Mouse (Mus musculus): Measurements from ENCODE around the gene Creb5. TPM values are rescaled to one million over a fixed set of nuclear protein-coding genes. Genes with fewer than 3 reads are reported as not detected.

The Creb5 gene
- polyA plus RNA-seq, 1 experiment from 2014 or later = 4.2 TPM

GRCm38 (mm10) chr6:53714908-53715321 is 427.8 kb downstream of the Creb5 start:
- Histone ChIP-seq H3K27ac (ENCODE audit: low read depth, low read length) (no peak overlapping the region), H3K4me3 (ENCODE audit: low read length) (no peak overlapping the region), H3K36me3 (ENCODE audit: control insufficient read depth, insufficient read depth, low read length) (no peaks in the 10 kb centered on the region), H3K27me3 (ENCODE audit: control insufficient read depth, insufficient read depth, low read length) (0 out of 2 replicates have a peak, but pooled peaks cover 5% of the 10 kb centered on the region), H3K4me1 (ENCODE audit: control insufficient read depth, insufficient read depth, low read length) (no peaks in the 10 kb centered on the region), H3K9ac (ENCODE audit: low read depth, low read length) (no peak overlapping the region), H3K4me2 (replicated peaks; ENCODE audit: low read depth, low read length) (no peak overlapping the region), H3K9me3 (ENCODE audit: control insufficient read depth, low read length) (no peaks in the 10 kb centered on the region)
- no peak for ATAC-seq (ENCODE audit: low FRiP score, low TSS enrichment)
- 87% methylated on average over 9 of the region's 9 CpGs for WGBS

- Histone ChIP-seq H3K27me3 (ENCODE audit: control insufficient read depth, insufficient read depth, low read length) (0 out of 2 replicates have a peak, but pooled peaks cover 5% of the 10 kb centered on the region), H3K4me2 (replicated peaks; ENCODE audit: low read depth, low read length) (no peak overlapping the region), H3K4me1 (ENCODE audit: control insufficient read depth, insufficient read depth, low read length) (no peaks in the 10 kb centered on the region), H3K27ac (ENCODE audit: low read depth, low read length) (no peak overlapping the region), H3K9me3 (ENCODE audit: control insufficient read depth, low read length) (no peaks in the 10 kb centered on the region), H3K9ac (ENCODE audit: low read depth, low read length) (no peak overlapping the region), H3K36me3 (ENCODE audit: control insufficient read depth, insufficient read depth, low read length) (no peaks in the 10 kb centered on the region), H3K4me3 (ENCODE audit: low read length) (no peak overlapping the region)
- 90% methylated on average over 9 of the region's 9 CpGs for WGBS
- ATAC-seq (ENCODE audit: low FRiP score, low TSS enrichment) = no peak
Observed at GRCm38 (mm10) chr6:53716013-53716412, 428.9 kb downstream of the Creb5 start.

- 0 out of 2 replicates have a peak, but pooled peaks cover 5% of the 10 kb centered on the region for H3K27me3 ChIP-seq (ENCODE audit: control insufficient read depth, insufficient read depth, low read length)
- H3K9me3 ChIP-seq (ENCODE audit: control insufficient read depth, low read length) = no peaks in the 10 kb centered on the region
- no peak overlapping the region for H3K9ac ChIP-seq (ENCODE audit: low read depth, low read length)
- no peak overlapping the region for H3K4me2 ChIP-seq (replicated peaks; ENCODE audit: low read depth, low read length)
- no peak for ATAC-seq (ENCODE audit: low FRiP score, low TSS enrichment)
- H3K36me3 ChIP-seq (ENCODE audit: control insufficient read depth, insufficient read depth, low read length) = no peaks in the 10 kb centered on the region
- H3K4me3 ChIP-seq (ENCODE audit: low read length) = no peak overlapping the region
- WGBS = 85% methylated on average over 3 of the region's 3 CpGs
- H3K4me1 ChIP-seq (ENCODE audit: control insufficient read depth, insufficient read depth, low read length) = no peaks in the 10 kb centered on the region
- H3K27ac ChIP-seq (ENCODE audit: low read depth, low read length) = no peak overlapping the region
Observed at GRCm38 (mm10) chr6:53720009-53720408, 432.9 kb downstream of the Creb5 start.

GRCm38 (mm10) chr6:53721595-53721994 is 434.5 kb downstream of the Creb5 start:
- 15% methylated on average over 9 of the region's 9 CpGs for WGBS

GRCm38 (mm10) chr6:53722694-53723093 is 435.6 kb downstream of the Creb5 start:
- Histone ChIP-seq H3K9ac (ENCODE audit: low read depth, low read length) (no peak overlapping the region), H3K4me2 (replicated peaks; ENCODE audit: low read depth, low read length) (no peak overlapping the region), H3K4me3 (ENCODE audit: low read length) (no peak overlapping the region), H3K36me3 (ENCODE audit: control insufficient read depth, insufficient read depth, low read length) (no peaks in the 10 kb centered on the region), H3K4me1 (ENCODE audit: control insufficient read depth, insufficient read depth, low read length) (no peaks in the 10 kb centered on the region), H3K27me3 (ENCODE audit: control insufficient read depth, insufficient read depth, low read length) (0 out of 2 replicates have a peak, but pooled peaks cover 5% of the 10 kb centered on the region), H3K27ac (ENCODE audit: low read depth, low read length) (no peak overlapping the region), H3K9me3 (ENCODE audit: control insufficient read depth, low read length) (no peaks in the 10 kb centered on the region)
- WGBS = 88% methylated on average over 4 of the region's 4 CpGs
- no peak for ATAC-seq (ENCODE audit: low FRiP score, low TSS enrichment)

More at GRCm38 (mm10) chr6:53721595-53721994, 434.5 kb downstream of the Creb5 start:
- Histone ChIP-seq H3K4me1 (ENCODE audit: control insufficient read depth, insufficient read depth, low read length) (no peaks in the 10 kb centered on the region), H3K9ac (ENCODE audit: low read depth, low read length) (no peak overlapping the region), H3K4me2 (replicated peaks; ENCODE audit: low read depth, low read length) (no peak overlapping the region), H3K4me3 (ENCODE audit: low read length) (no peak overlapping the region), H3K9me3 (ENCODE audit: control insufficient read depth, low read length) (no peaks in the 10 kb centered on the region), H3K27ac (ENCODE audit: low read depth, low read length) (no peak overlapping the region), H3K27me3 (ENCODE audit: control insufficient read depth, insufficient read depth, low read length) (0 out of 2 replicates have a peak, but pooled peaks cover 5% of the 10 kb centered on the region), H3K36me3 (ENCODE audit: control insufficient read depth, insufficient read depth, low read length) (no peaks in the 10 kb centered on the region)
- ATAC-seq (ENCODE audit: low FRiP score, low TSS enrichment) = no peak

- H3K9ac ChIP-seq (ENCODE audit: low read depth, low read length) = no peak overlapping the region
- no peak overlapping the region for H3K4me3 ChIP-seq (ENCODE audit: low read length)
- H3K27ac ChIP-seq (ENCODE audit: low read depth, low read length) = no peak overlapping the region
- H3K27me3 ChIP-seq (ENCODE audit: control insufficient read depth, insufficient read depth, low read length) = no peaks in the 10 kb centered on the region
- H3K36me3 ChIP-seq (ENCODE audit: control insufficient read depth, insufficient read depth, low read length) = no peaks in the 10 kb centered on the region
- no peaks in the 10 kb centered on the region; the same call in 1 of the 2 replicates for H3K9me3 ChIP-seq (ENCODE audit: control insufficient read depth, low read length)
- H3K4me1 ChIP-seq (ENCODE audit: control insufficient read depth, insufficient read depth, low read length) = peaks cover 9% of the 10 kb centered on the region
- H3K4me2 ChIP-seq (replicated peaks; ENCODE audit: low read depth, low read length) = no peak overlapping the region
- 81% methylated on average over 7 of the region's 7 CpGs for WGBS
- ATAC-seq (ENCODE audit: low FRiP score, low TSS enrichment) = no peak
Observed at GRCm38 (mm10) chr6:53730487-53730886, 443.4 kb downstream of the Creb5 start.

GRCm38 (mm10) chr6:53730996-53731485 is 444.0 kb downstream of the Creb5 start:
- H3K36me3 ChIP-seq (ENCODE audit: control insufficient read depth, insufficient read depth, low read length) = no peaks in the 10 kb centered on the region
- H3K4me2 ChIP-seq (replicated peaks; ENCODE audit: low read depth, low read length) = no peak overlapping the region
- no peaks in the 10 kb centered on the region for H3K27me3 ChIP-seq (ENCODE audit: control insufficient read depth, insufficient read depth, low read length)
- no peak overlapping the region for H3K27ac ChIP-seq (ENCODE audit: low read depth, low read length)
- ATAC-seq (ENCODE audit: low FRiP score, low TSS enrichment) = no peak
- no peak overlapping the region for H3K9ac ChIP-seq (ENCODE audit: low read depth, low read length)
- H3K4me3 ChIP-seq (ENCODE audit: low read length) = no peak overlapping the region
- no peaks in the 10 kb centered on the region; the same call in 1 of the 2 replicates for H3K9me3 ChIP-seq (ENCODE audit: control insufficient read depth, low read length)
- peaks cover 9% of the 10 kb centered on the region for H3K4me1 ChIP-seq (ENCODE audit: control insufficient read depth, insufficient read depth, low read length)
- WGBS = 84% methylated on average over 5 of the region's 5 CpGs

- Histone ChIP-seq H3K27ac (ENCODE audit: low read depth, low read length) (no peak overlapping the region), H3K9ac (ENCODE audit: low read depth, low read length) (no peak overlapping the region), H3K36me3 (ENCODE audit: control insufficient read depth, insufficient read depth, low read length) (no peaks in the 10 kb centered on the region), H3K9me3 (ENCODE audit: control insufficient read depth, low read length) (no peaks in the 10 kb centered on the region; the same call in 1 of the 2 replicates), H3K4me3 (ENCODE audit: low read length) (no peak overlapping the region), H3K4me1 (ENCODE audit: control insufficient read depth, insufficient read depth, low read length) (peaks cover 9% of the 10 kb centered on the region), H3K4me2 (replicated peaks; ENCODE audit: low read depth, low read length) (no peak overlapping the region), H3K27me3 (ENCODE audit: control insufficient read depth, insufficient read depth, low read length) (no peaks in the 10 kb centered on the region)
- ATAC-seq (ENCODE audit: low FRiP score, low TSS enrichment) = no peak
- 80% methylated on average over 1 of the region's 1 CpGs for WGBS
Observed at GRCm38 (mm10) chr6:53733546-53733945, 446.5 kb downstream of the Creb5 start.

- H3K9me3 ChIP-seq (ENCODE audit: control insufficient read depth, low read length) = no peaks in the 10 kb centered on the region; the same call in 1 of the 2 replicates
- no peak overlapping the region for H3K4me2 ChIP-seq (replicated peaks; ENCODE audit: low read depth, low read length)
- H3K27ac ChIP-seq (ENCODE audit: low read depth, low read length) = no peak overlapping the region
- no peaks in the 10 kb centered on the region for H3K27me3 ChIP-seq (ENCODE audit: control insufficient read depth, insufficient read depth, low read length)
- peaks cover 9% of the 10 kb centered on the region for H3K4me1 ChIP-seq (ENCODE audit: control insufficient read depth, insufficient read depth, low read length)
- H3K9ac ChIP-seq (ENCODE audit: low read depth, low read length) = no peak overlapping the region
- no peak overlapping the region for H3K4me3 ChIP-seq (ENCODE audit: low read length)
- 20% methylated on average over 4 of the region's 4 CpGs for WGBS
- no peak for ATAC-seq (ENCODE audit: low FRiP score, low TSS enrichment)
- no peaks in the 10 kb centered on the region for H3K36me3 ChIP-seq (ENCODE audit: control insufficient read depth, insufficient read depth, low read length)
Observed at GRCm38 (mm10) chr6:53733999-53734398, 446.9 kb downstream of the Creb5 start.

All from kidney, embryonic 14.5 days (tissue).